Mouse (Mus musculus) E14TG2a.4 (cell line): Measurements from ENCODE around the gene Loxl1.
"Not testable (repeated sequence)": the region's sequence is repeated elsewhere in the genome, so short reads cannot be mapped to it uniquely, and the experiment has no call there.

Experiments used
- CTCF ChIP-seq: conservative IDR thresholded peaks from 2 replicates; pipeline ENCODE4 v1.5.1; 2014; ENCODE audit warnings: low read length
- NANOG ChIP-seq: IDR thresholded peaks from 2 replicates; pipeline ENCODE4 v1.6.1; 2014; ENCODE audit warnings: borderline replicate concordance, low read length, mixed read lengths

GRCm38 (mm10) chr9:58271551-58271950 is 41.4 kb downstream of the Loxl1 start:
- not testable (repeated sequence) for TF ChIP-seq CTCF, NANOG
